Mouse (Mus musculus) embryo, embryonic 9.5 days (tissue): Measurements from ENCODE around the gene Pdgfa.
A peak's percentile ranks its signal among the peaks of the same experiment; 100 is the strongest.

Source experiments
- DNase-seq: peaks from one replicate; pipeline ENCODE4 v3.0.0-alpha.2; 2017; ENCODE audit errors: extremely low spot score

The Pdgfa gene

DNA sequence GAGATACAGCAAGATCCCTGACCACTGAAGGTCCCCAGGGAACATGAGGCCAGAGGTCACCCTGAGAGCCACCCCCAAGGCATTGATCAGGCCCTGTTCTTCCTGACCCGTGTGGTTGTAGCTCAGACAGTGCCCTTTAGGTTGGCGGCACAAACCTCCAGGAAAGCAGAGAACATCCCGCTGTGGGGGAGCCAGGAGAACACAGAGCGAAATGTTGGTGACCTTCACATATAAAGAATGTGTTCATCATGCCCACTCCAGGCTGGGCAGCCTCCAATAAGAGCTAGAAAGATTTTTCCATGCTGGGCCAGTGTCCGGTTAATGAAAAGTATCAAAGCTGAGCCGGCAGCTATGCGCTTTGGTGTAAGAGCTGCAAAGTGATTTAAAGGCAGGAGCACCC, 43.2 kb downstream of the Pdgfa start:
- no peak for DNase-seq

DNA sequence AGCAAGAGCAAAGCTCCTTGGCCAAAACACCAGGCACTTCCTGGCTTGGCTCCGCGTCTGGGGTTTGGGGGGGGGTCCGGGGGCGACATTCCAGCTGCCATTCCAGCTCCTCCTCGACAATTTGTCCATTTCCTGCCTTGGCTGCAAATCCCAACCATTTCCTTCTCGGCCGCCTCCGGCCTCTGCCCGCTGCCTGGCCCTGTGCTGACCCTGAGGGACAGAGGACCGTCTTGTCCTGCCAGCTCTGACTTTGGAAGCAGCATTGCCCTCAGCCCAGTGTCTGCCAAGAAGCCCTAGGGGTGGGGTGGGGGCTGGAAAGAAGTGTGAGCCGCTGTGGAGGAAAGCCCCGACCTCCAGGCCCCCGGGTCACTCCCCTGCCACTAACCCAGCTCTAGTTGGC, 44.2 kb downstream of the Pdgfa start:
- DNase-seq = no peak

- no peak for DNase-seq
These were observed 45.9 kb downstream of the Pdgfa start for GRCm38 (mm10) chr5:138951305-138951704.

DNA sequence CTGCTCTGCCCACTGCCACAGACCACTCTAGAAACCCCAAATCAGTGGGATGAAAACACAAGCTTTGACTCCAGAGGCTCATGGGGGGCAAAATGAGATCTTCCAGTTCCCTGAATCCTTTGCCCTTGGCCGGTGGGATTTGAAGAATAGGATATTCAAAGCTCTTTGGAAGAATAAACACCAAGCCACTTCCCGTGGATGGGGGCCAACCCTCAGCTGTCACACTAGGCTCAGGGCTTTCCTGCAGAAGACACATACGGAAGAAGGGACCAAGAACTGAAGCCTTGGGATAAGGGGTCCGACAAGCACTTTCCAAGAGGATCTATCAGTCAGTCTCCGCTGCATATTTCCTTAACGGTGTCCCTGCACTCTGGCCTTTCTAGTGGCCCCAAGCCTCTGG, 48.0 kb downstream of the Pdgfa start:
- no peak for DNase-seq

GRCm38 (mm10) chr5:138948031-138948980, 48.9 kb downstream of the Pdgfa start:
- DNase-seq = no peak

DNA sequence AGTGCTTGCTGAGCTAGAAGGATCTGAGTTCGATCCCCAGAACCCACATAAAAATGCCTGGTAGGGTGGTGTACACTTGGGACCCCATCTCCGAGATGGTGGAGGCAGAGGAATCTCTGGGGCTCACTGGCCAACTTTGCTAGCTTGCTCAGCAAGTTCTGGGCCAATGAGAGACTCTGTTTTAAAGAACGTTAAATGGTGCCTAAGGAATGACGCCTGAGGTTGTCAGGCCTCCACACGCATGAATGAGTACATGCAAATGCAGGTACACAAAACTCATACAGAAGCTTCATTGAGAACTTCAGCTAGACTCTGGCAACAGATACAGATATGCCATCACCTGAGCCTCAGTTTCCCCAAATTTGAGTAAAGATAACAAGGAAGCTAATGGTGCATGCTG, 49.7 kb downstream of the Pdgfa start:
- no peak for DNase-seq

DNA sequence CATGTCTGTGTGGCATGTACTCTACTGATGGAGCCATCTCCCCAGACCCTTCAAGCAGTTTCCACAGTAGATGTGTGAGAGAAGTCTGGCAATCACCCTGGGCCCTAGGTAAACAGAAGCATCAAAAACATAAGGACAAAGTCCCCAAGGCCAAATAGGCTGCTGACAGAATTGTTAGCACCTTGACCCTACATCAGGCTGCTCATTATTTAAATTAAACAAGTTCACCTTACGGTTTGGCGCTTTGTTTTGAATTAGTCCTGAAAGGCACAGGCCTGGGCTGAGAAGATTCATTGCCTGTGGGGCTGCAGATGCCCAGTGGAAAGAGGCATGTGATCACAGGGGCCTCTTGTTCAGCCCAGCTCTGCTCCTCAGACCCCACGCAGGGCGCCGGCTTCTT, 50.2 kb downstream of the Pdgfa start:
- no peak for DNase-seq

- no peak for DNase-seq
These were observed 52.2 kb downstream of the Pdgfa start for GRCm38 (mm10) chr5:138945011-138945410.

DNA sequence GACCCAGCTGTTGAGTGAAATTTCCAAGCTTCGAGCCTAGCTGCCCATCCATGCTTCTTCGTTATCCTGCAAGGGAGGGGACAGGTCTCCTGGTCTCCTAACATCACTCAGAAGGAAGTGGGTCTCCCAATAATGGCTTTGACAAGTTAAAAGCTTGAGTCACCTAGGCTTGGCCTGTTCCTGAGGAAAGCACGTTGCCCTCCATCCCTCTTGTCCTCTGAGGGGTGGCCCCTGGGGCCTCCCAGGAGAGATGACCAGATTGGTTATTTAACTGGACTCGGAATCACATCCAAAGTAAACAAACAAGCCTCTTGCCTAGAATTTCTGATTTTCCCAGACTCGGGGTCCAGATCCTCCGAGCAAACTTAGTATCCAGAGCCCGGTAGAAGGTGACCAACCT, 52.6 kb downstream of the Pdgfa start:
- no peak for DNase-seq

DNA sequence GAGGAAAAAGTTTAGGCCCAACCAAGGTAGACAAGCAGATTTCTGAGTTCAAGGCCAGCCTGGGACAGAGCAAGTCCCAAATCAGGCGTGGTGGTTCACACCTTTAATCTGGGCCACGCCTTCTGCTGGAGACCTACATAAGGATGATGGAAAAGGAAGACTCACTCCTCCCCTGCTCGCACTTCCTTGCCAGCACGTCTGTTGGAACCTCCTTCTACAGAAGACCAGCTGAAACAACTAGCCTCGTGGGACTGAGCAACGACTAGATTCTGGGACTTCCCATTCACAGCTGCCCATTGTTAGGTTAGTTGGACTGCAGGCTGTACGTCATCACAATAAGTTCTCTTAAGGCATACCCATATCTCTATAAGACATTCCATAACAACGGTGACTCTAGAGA, 55.3 kb downstream of the Pdgfa start:
- DNase-seq = no peak

DNA sequence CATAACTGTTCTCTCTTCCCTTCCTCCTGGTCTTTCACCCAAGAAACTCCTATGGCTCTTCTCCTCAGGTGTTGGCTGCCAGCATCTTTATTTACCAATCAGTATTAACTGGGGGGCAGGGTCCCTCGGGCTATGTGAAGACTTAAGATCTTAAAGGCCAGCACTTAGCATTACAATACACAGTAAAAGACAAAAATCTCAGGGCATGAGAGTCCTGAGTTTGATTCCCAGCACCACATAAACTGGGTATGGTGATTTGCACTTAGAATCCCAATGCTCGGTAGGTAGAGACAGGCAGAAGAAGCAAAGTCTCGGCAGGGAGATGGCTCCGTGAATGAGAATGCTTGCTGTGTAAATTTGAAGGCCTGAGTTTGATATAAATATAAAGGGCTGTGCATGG, 56.6 kb downstream of the Pdgfa start:
- no peak for DNase-seq

DNA sequence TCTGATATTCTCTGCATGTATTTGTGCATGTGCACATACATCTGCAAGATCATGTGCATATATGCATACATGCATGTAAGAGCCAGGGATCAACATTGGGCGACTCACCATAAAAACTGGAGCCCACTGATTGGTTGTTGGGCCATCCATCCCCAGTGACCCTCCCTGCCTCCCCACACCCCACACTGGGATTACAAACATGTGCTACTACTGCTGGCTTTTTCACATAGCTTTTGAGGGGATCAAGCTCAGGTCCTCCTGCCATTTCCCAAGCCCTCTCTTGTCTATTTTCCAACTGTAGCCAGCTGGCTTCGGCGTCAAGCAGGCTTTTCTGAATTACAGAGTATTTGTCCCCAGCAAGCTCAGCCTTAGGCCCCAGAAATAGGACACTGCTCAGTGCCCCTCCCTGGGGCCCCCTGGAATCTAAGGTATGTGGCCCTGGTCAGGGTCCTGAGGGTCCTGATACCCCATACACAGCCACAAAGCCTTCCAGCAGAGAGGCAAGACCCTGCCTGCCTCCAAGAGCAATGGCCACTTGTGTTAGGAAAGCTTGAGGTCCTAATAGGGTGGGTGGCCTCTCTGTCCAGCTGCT, 58.5 kb downstream of the Pdgfa start:
- DNase-seq = no peak

- no peak for DNase-seq
These were observed 60.6 kb downstream of the Pdgfa start for GRCm38 (mm10) chr5:138936399-138937089.

- DNase-seq = peak; percentile 55
These were observed 62.6 kb downstream of the Pdgfa start for GRCm38 (mm10) chr5:138934540-138934939.

DNA sequence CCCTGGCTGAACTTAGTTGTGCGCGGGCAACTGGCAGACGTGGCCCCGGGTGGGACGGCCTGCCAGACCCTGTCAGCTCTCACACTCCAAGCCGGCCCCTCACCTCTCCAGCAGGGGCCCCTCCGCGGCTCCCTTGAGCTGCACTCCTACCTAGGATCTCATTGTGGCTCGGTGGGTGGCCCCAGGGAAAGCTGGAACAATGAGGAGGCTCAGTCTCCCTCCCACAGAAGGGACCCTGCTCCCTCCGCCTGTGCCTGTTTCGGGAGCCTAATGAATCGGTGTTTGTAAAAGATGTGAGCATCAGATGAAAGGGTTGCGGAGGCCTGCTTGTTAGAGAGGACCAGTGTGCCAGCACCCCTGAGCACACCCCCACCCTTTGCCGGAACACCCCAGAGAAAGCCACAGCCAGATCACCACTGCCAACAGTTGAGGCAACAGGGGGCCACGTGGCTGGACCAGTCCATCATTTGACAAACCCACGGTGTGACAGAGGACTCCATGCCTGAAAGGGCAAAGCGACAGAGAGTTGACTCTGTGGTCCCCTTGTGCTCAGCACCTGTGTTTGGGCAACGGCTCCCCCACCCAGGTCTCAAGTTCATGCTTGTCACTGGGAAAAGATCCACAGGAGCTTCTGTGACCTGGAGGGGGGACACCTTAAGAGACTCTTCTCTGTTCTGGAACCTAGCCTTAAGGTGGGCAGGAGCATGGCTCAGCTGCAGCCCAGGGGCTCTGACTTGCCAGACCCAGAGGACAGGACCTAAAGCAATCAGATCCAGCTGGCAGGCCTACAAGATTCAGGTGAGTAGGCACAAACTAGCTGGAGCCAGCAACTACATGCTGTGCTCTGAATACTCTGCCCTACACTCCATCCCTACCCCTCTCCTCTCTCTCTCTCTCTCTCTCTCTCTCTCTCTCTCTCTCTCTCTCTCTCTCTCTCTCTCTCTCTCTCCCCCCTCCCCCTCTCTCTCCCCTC, 64.4 kb downstream of the Pdgfa start:
- peak; percentile 48 for DNase-seq

DNA sequence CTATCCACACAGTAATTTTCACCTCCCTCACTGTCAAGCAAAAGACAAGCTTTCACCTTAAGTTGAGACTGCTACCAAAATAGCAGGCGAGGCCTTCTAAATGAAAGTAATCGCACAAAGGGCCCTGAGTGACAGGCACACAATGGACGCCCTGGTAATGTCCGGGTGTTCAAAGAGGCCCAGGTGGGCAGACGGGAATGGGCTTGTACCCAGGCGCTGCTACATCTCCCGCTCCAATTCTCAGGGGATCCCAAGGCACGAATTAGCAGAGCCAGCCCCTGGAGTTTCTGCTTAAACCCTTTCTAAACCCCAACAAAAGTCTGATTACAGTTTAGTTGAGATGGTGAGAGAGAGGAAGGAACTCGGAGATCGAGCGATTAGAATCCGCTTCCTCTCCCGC, 65.3 kb downstream of the Pdgfa start:
- no peak for DNase-seq

DNA sequence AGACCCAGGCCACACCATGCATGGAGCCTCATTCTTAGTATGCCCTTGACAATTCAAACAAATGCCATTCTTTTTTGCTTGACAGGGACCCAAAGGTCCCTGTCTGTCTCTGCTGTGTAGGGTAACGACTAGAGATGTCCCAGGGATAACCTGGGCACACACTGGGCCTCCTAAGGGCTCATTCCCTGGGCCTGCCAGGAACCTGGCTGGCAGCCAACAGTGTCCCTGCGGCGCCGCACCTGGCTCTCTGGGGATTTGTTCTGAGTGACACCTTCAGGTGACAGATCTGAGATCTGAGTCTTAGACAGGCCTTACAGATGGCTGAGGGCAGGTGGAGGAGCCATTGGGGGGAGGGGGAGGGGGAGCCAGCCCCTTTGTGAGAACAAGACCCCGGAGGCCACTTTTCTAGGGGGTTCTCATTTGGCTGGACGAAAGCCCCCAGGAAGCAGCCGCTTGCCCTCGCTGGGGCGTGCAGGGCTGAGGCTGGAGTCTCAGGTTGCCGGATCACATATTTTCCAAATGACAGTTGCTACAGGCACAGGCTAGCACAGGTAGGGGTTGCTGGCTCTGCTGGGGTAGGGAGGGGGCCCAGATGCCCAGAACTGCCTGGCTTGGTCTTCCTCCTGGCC, 67.2 kb downstream of the Pdgfa start:
- no peak for DNase-seq
